8 mouse cellular contexts compared by ENCODE assay signal in the genomic region with DNA sequence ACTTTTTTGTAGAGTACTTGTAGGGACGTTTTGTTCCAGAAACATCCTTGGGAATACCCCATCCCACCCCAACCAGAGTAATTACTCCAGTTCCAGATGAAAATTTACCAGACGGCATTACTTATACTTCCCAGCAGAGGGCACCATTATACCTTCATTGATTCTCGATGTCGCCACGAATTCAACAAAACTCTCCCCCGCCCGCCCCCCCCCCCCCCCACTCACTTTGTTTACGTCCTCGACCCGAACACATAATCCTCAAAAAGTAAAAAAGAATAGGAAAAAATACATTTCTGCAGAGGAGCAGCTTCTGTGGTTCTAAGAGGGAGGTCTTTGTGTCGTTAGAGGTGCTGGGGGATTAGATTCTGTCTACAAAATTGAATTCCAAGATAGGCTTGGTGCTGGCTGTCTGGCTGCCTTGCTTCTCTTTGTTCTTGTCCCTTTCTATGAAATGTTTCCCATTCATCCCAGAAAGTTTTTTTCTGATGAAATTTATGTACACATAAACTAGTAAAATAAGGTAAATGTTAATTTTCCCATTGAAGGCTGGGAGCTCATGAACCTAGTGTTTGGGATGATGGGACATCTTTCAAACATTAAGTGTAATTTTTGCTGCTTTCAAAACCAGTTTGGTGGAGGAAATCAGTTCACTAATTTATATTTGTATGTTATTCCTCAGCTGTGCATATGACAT. TPM values are rescaled to one million over a fixed set of nuclear protein-coding genes. Genes with fewer than 3 reads are reported as not detected.
DNase-seq lines count a peak whose midpoint lies in the region; ATAC-seq and TF ChIP-seq lines count a peak whose summit lies in the region.

No protein-coding gene starts in this region.

- ATAC-seq in heart, embryonic 11.5 days (replicated peaks; ENCODE audit: insufficient number of reproducible peaks, low FRiP score, low TSS enrichment) = no peak
- ATAC-seq in kidney, embryonic 14.5 days (ENCODE audit: low FRiP score, low TSS enrichment) = no peak
- no peak for ATAC-seq in megakaryocyte-erythroid progenitor cell, adult 5-6 weeks (replicated peaks; ENCODE audit: low FRiP score, low TSS enrichment, poor library complexity, severe bottlenecking)

- H3K36me3 ChIP-seq in heart, embryonic 11.5 days (ENCODE audit: control insufficient read depth, insufficient read depth, low read length) = no peaks in the 10 kb centered on the region
- no peaks in the 10 kb centered on the region for H3K36me3 ChIP-seq in kidney, embryonic 14.5 days (ENCODE audit: control insufficient read depth, insufficient read depth, low read length)

- H3K4me3 ChIP-seq in heart, embryonic 11.5 days (ENCODE audit: low read depth, low read length) = peak overlapping the region; percentile 26
- peak overlapping the region; percentile 19; the same call in 1 of the 2 replicates for H3K4me3 ChIP-seq in kidney, embryonic 14.5 days (ENCODE audit: low read length)
- H3K4me3 ChIP-seq in lung, adult 2 months (replicated peaks; ENCODE audit: extremely low read depth, low read depth, low read length) = peak overlapping the region; percentile 10

- H3K4me2 ChIP-seq in heart, embryonic 11.5 days = peak overlapping the region; percentile 29
- H3K4me2 ChIP-seq in kidney, embryonic 14.5 days (replicated peaks; ENCODE audit: low read depth, low read length) = no peak overlapping the region; the same call in 1 of the 2 replicates

- 8% methylated on average over 11 of the region's 11 CpGs for WGBS in heart, embryonic 11.5 days (ENCODE audit: insufficient replicate concordance)
- 9% methylated on average over 11 of the region's 11 CpGs for WGBS in kidney, embryonic 14.5 days
- 11% methylated on average over 11 of the region's 11 CpGs for WGBS in lung, adult 2 months

- no peak for TF ChIP-seq CTCF in lung, adult 2 months (IDR thresholded peaks at IDR 0.05; ENCODE audit: insufficient read depth, low read length)

- H3K27ac ChIP-seq in heart, embryonic 11.5 days (ENCODE audit: low read depth, low read length) = no peak overlapping the region
- H3K27ac ChIP-seq in kidney, embryonic 14.5 days (ENCODE audit: low read depth, low read length) = no peak overlapping the region

- peak; percentile 54 for DNase-seq in right cerebral cortex, adult 18-20 months
- DNase-seq in right cerebral cortex, postnatal 14 days = no peak
- DNase-seq in cerebellum, postnatal 25 days = peak; percentile 15 to 59
- peak; percentile 7 for DNase-seq in lung, adult 2 months
- peak; percentile 23 for DNase-seq in retina, postnatal 7 days (ENCODE audit: low read depth, low spot score)

- H3K4me1 ChIP-seq in heart, embryonic 11.5 days (ENCODE audit: control insufficient read depth, insufficient read depth, low read length) = no peaks in the 10 kb centered on the region
- no peaks in the 10 kb centered on the region for H3K4me1 ChIP-seq in kidney, embryonic 14.5 days (ENCODE audit: control insufficient read depth, insufficient read depth, low read length)
- H3K4me1 ChIP-seq in lung, adult 2 months (ENCODE audit: control insufficient read depth, insufficient read depth, low read length) = no peaks in the 10 kb centered on the region; the same call in 1 of the 2 replicates

- H3K27me3 ChIP-seq in heart, embryonic 11.5 days (ENCODE audit: control insufficient read depth, insufficient read depth, low read length) = no peaks in the 10 kb centered on the region
- no peaks in the 10 kb centered on the region for H3K27me3 ChIP-seq in kidney, embryonic 14.5 days (ENCODE audit: control insufficient read depth, insufficient read depth, low read length)

- TF ChIP-seq POLR2A in lung, adult 2 months (IDR thresholded peaks at IDR 0.05; ENCODE audit: borderline replicate concordance, extremely low read depth, low read depth, low read length) = no peak

- H3K9ac ChIP-seq in heart, embryonic 11.5 days (ENCODE audit: low read depth, low read length) = peak overlapping the region; percentile 56; the same call in 1 of the 2 replicates
- H3K9ac ChIP-seq in kidney, embryonic 14.5 days (ENCODE audit: low read depth, low read length) = no peak overlapping the region

- H3K9me3 ChIP-seq in heart, embryonic 11.5 days (replicated peaks; ENCODE audit: control insufficient read depth, low read length) = no peaks in the 10 kb centered on the region
- H3K9me3 ChIP-seq in kidney, embryonic 14.5 days (ENCODE audit: control insufficient read depth, low read length) = no peaks in the 10 kb centered on the region

RNA-seq across cellular contexts. Expression of gene 4933400A11Rik, which starts 19.7 kb away (rescaled TPM):
- polyA plus RNA-seq in heart, embryonic 11.5 days (2014; fragmentation: Nextera tagmentation; extraction: Ambion mirVana) = 0.13 and 0.30 TPM in 2 replicates
- not detected in 2 replicates for polyA plus RNA-seq in kidney, embryonic 14.5 days (2014; fragmentation: Nextera tagmentation; extraction: Ambion mirVana)
- polyA plus RNA-seq in lung, adult 2 months (2012; rRNA removed) = not detected in 2 replicates
- not detected in 2 replicates for total RNA-seq in megakaryocyte-erythroid progenitor cell, adult 5-6 weeks (2014; fragmentation: Nextera tagmentation)
- total RNA-seq in megakaryocyte-erythroid progenitor cell, adult 5-6 weeks (2017) = not detected in 2 replicates
